Mouse (Mus musculus) T-cell, adult 66 days (primary cell): ENCODE measurements around the gene Gfi1b. TPM values are rescaled to one million over a fixed set of nuclear protein-coding genes. Genes with fewer than 3 reads are reported as not detected.

Source experiments
- total RNA-seq, 2 experiments: library from RNA; stranded (reverse); gene quantifications; 3 replicates in 1 of 2; 4 replicates in 1 of 2; pipeline ENCODE4 v1.2.4; 2023

Gene Gfi1b
- total RNA-seq, result 1 to 10 TPM in 1 of 2 experiments, under 1 TPM in 1; 0.83 to 2.7 TPM

GRCm38 (mm10) chr2:28621664-28622171 is at the start of gene Gfi1b:
Gene Gfi1b (minus strand): TSS chr2:28621982.

GRCm38 (mm10) chr2:28640461-28641424 is 19.0 kb upstream of the Gfi1b start, which contains the start of gene Tsc1:
Gene Tsc1 (plus strand): TSS chr2:28641228.

GRCm38 (mm10) chr2:28583651-28584050 is 38.1 kb downstream of the Gfi1b start, which contains the start of gene Gtf3c5:
Gene Gtf3c5 (minus strand): TSS chr2:28583751.

GRCm38 (mm10) chr2:28563303-28563702 is 58.5 kb downstream of the Gfi1b start, which contains the start of gene Cel:
Gene Cel (minus strand): TSS chr2:28563403.

Other genes starting within 250 kb of the Gfi1b start
- gene Ppp1r26, start 175.2 kb downstream of the Gfi1b start, total RNA-seq, result not detected
- gene 1700007K13Rik, start 155.7 kb downstream of the Gfi1b start, total RNA-seq, result not detected
- 10 to 100 TPM; 19.4 to 22.9 TPM for gene Mrps2, start 153.9 kb downstream of the Gfi1b start, total RNA-seq
- under 1 TPM in 1 of 2 experiments, not detected in 1; 0.70 TPM for gene Gbgt1, start 125.1 kb downstream of the Gfi1b start, total RNA-seq
- gene Gm10134, start 115.9 kb downstream of the Gfi1b start, total RNA-seq, result 1 to 10 TPM in 1 of 2 experiments, not detected in 1; 2.4 TPM
- 10 to 100 TPM; 23.6 to 25.2 TPM for gene Ralgds, start 108.9 kb downstream of the Gfi1b start, total RNA-seq
- not detected for gene Cel, start 58.6 kb downstream of the Gfi1b start, total RNA-seq
- gene Gtf3c5, start 38.2 kb downstream of the Gfi1b start, total RNA-seq, result 10 to 100 TPM; 22.0 to 25.9 TPM
- gene Tsc1, start 19.2 kb upstream of the Gfi1b start, total RNA-seq, result 10 to 100 TPM; 42.4 to 50.5 TPM
- under 1 TPM in 1 of 2 experiments, not detected in 1; 0.90 TPM for gene Spaca9, start 77.7 kb upstream of the Gfi1b start, total RNA-seq
- 1 to 10 TPM in 1 of 2 experiments, not detected in 1; 1.2 TPM for gene Ak8, start 78.2 kb upstream of the Gfi1b start, total RNA-seq
- gene Gtf3c4, start 218.4 kb upstream of the Gfi1b start, total RNA-seq, result 10 to 100 TPM; 17.9 to 22.1 TPM
- gene Ddx31, start 218.4 kb upstream of the Gfi1b start, total RNA-seq, result 10 to 100 TPM; 19.0 to 25.5 TPM